Mouse (Mus musculus) B cell, adult 62 days (primary cell): ENCODE results near the gene Kncn. TPM values are rescaled to one million over a fixed set of nuclear protein-coding genes. Genes with fewer than 3 reads are reported as not detected.

Experiments
- total RNA-seq: library from RNA; stranded (reverse); gene quantifications from 4 replicates; pipeline ENCODE4 v1.2.4, GENCODE M21; 2023

The Kncn gene
- 0.45 TPM in 1 of 4 replicates, not detected in the others for total RNA-seq

GRCm38 (mm10) chr4:115884022-115884421 is at the start of gene Kncn:
Kncn (plus strand) TSS chr4:115884400.

GRCm38 (mm10) chr4:115838696-115839641 is 45.2 kb upstream of the Kncn start, which contains the start of gene Mknk1:
Mknk1 (plus strand) TSS chr4:115839198.

DNA sequence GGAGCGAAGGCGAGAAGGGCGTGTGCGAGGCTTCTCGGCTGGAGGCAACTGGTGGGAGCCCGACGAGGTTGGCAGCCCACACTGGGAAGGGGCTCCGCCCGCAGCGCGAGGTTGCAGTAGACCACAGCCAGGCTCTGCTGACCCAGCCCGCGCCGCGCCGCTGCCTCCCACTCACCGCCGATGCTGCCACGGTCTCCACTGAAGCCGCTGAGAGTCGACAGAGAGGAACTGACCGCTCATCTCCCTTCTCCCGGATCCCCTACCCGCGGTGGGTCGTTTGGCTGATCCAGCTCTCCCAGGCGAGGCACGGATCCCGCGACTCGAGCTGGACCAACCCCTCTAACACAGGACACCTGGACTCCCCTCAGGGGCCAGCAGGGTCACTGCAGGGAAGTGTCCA is 6.4 kb downstream of the Kncn start, which contains the start of gene 6430628N08Rik:
Gene 6430628N08Rik, plus strand, starts transcription at position 113 of the 400 bp plus-strand sequence.

Other genes starting within 250 kb of the Kncn start
- not detected in 4 replicates for gene Cyp4b1, start 236.7 kb upstream of the Kncn start, total RNA-seq
- gene Efcab14, start 146.7 kb upstream of the Kncn start, total RNA-seq = 40.0 to 46.2 TPM (median 43.4 TPM) in 4 replicates
- 0.97 to 1.3 TPM in 2 of 4 replicates, not detected in the others for gene Tex38, start 103.4 kb upstream of the Kncn start, total RNA-seq
- gene Atpaf1, start 99.6 kb upstream of the Kncn start, total RNA-seq = 14.9 to 19.8 TPM (median 17.5 TPM) in 4 replicates
- gene Mob3c, start 56.3 kb upstream of the Kncn start, total RNA-seq = 13.3 to 22.7 TPM (median 15.3 TPM) in 4 replicates
- gene Mknk1, start 45.2 kb upstream of the Kncn start, total RNA-seq = 57.5 to 69.7 TPM (median 64.2 TPM) in 4 replicates
- not detected in 4 replicates for gene 6430628N08Rik, start 6.3 kb downstream of the Kncn start, total RNA-seq
- gene Dmbx1, start 55.5 kb downstream of the Kncn start, total RNA-seq = not detected in 4 replicates
- 43.7 to 46.5 TPM (median 45.4 TPM) in 4 replicates for gene Faah, start 133.5 kb downstream of the Kncn start, total RNA-seq
- 37.6 to 47.7 TPM (median 40.7 TPM) in 4 replicates for gene Nsun4, start 169.5 kb downstream of the Kncn start, total RNA-seq
- gene Uqcrh, start 190.7 kb downstream of the Kncn start, total RNA-seq = 276 to 285 TPM (median 277 TPM) in 4 replicates
- gene Lrrc41, start 190.9 kb downstream of the Kncn start, total RNA-seq = 26.9 to 36.4 TPM (median 28.2 TPM) in 4 replicates
- 1.3 to 2.1 TPM (median 1.4 TPM) in 4 replicates for gene Rad54l, start 239.3 kb downstream of the Kncn start, total RNA-seq
- gene Pomgnt1, start 239.4 kb downstream of the Kncn start, total RNA-seq = 37.1 to 52.2 TPM (median 44.0 TPM) in 4 replicates